Mouse (Mus musculus): ENCODE measurements around the gene Lgals2.
"Not testable (repeated sequence)": the region's sequence is repeated elsewhere in the genome, so short reads cannot be mapped to it uniquely, and the experiment has no call there.

Gene Lgals2

GRCm38 (mm10) chr15:78855303-78855965 is at the start of gene Lgals2:
Gene Lgals2, minus strand, starts transcription at chr15:78855529.
- no peak for DNase-seq (ENCODE audit: low spot score)

DNA sequence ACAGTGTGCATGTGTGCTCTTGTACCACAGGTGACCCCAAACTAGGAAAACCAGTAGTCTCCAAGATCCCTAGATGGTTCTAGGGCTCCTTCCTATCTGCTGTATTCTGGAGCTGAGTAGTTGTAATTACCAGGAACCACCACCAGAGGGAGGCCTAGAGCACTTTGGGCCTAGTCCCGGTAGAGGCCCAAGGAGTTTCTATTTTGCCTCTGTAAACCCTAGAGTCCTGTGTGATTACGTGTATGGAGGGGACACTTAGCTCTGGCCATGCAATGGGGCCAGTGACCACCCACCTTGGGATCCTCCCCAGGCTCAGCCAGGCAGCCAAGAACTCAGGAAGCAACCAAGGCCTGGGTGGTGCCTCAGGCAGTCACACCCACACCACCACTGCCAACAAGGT is 47.9 kb upstream of the Lgals2 start:
- DNase-seq (ENCODE audit: low spot score) = peak; percentile 92

- no peak for DNase-seq (ENCODE audit: low spot score)
These were observed 46.1 kb upstream of the Lgals2 start for GRCm38 (mm10) chr15:78901422-78901789.

DNA sequence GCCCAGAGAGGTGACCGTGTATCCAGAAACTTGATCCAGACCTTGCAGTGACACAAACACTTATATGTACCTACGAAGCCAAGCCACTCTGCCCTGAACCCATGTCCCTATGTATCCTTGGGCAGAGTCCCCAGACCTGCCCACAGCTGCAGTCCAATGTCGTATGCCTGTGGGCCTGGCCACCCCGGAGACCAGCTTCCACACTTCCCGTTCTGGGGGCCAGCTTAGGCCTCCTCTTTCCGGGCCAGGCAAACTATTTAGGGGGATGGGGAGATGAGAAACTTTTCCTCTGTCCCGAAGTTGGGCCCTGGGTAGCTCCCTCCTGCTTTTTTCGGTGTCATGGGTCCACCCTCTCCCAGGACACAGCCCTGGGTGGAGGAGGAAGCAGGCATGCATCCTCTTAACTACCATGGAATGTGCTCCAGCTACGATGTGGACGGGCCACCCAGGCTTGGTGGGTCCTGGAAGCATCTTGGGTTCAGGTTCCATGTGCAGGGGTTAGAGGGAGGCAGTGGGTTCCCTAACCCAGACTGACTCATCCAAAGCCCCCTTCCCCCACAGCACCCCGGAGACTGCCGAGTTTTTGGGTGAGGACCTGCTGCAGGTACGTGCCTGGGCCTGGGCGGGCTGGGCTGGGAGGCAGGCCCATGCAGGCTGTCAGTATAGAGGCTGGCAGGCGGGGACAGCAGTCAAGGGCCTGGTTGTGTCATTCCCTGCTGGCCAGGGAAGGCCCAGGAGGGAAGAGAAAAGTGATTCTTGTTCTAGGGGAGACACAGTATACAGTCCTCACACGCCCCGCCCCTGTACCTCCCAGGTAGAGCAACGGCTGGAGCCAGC is 45.5 kb upstream of the Lgals2 start:
- no peak for DNase-seq (ENCODE audit: low spot score)

DNA sequence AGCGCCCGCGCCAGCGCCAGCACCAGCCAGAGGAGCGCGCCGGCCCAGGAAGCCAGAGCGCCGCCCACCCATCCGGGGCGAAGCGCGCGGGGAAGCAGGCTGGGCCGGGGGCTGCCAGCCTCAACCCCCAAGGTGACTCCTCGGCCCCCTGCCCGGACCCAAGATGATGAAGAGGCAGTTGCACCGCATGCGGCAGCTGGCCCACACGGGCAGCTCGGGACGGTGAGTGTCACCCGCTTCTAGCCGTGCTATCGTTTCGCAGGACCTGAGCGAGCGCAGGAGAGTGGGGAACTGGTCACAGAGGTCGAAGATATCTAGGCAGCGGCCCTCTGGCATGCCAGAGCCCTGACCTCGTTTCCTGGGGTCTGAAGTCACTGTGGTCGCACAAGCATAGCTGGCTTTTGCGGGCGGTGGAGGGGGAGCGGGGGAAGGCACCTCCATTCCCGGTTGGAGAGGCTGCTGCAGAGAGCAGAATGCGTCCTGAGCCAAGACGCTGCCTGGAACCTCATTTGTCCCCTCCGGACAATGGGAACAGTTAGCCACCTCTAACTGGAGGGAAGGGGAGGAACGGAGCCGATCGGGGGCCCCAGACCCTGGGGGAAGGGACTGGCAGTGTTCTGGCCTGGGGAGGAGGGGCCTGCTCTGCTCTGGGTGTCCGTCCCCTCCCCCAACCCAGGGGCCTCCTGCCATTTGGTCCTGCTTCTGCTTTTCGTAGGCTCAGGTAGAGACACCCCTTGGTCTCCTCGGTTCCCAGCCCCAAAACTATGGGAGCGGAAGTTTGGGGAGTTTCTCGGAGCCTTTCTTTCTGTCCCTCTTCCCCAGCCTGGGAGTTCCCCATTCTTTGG is 44.6 kb upstream of the Lgals2 start, which contains the start of gene Sh3bp1:
Gene Sh3bp1, plus strand, starts transcription at position 29 of the 845 bp plus-strand sequence.
- peak; percentile 75 for DNase-seq (ENCODE audit: low spot score)

GRCm38 (mm10) chr15:78899409-78899739 is 44.0 kb upstream of the Lgals2 start, which contains the start of gene Gm49510:
Gene Gm49510, plus strand, starts transcription at chr15:78899667.
- DNase-seq (ENCODE audit: low spot score) = no peak

DNA sequence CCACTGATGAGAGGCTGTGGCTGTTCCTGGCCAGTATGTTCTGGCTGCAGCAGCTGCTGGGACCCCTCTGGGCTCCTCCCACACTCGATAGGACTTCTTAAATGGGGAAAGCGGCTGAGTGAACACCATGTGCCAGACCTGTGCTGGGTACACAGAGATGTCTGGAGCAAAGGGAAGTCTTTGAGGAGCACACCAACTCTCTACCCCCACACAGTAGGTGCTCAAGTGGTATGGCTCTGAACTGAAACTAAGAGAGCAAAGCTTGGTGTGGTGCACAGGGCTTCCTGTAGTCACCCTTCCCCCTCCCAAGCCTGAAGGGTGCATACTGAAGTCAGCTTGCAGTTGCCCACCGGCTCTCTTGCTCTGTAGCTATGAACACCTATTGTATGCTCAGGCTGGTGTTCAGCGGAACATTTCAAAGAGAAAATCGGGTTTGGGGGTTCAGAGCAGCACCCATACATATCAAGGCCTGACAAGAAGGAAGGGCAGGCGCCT is 43.2 kb upstream of the Lgals2 start:
- DNase-seq (ENCODE audit: low spot score) = no peak

- DNase-seq (ENCODE audit: low spot score) = no peak
These were observed 42.2 kb upstream of the Lgals2 start for GRCm38 (mm10) chr15:78897488-78897887.

GRCm38 (mm10) chr15:78896149-78896548 is 40.8 kb upstream of the Lgals2 start:
- DNase-seq (ENCODE audit: low spot score) = peak; percentile 51

DNA sequence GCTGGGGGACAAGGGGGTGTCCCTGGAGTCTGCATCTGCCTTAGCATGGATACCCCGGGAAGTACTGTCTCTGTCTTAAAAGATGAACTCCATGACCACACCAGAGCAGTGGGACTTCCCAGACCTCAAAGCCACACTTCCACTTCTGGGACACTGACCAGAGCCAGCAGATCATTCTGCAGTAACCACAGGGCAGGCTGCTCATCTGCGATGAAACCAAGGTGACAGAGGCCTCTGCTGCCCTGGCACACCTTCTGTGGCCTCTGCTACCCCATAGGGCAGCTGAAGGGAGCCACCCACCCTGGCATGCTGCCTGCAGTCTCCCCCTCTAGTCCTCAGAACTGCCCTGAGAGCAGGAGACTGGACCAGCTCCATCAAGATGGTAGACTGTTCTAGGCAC is 40.4 kb upstream of the Lgals2 start:
- peak; percentile 70 for DNase-seq (ENCODE audit: low spot score)

- DNase-seq (ENCODE audit: low spot score) = no peak
These were observed 39.4 kb upstream of the Lgals2 start for GRCm38 (mm10) chr15:78894726-78895125.

DNA sequence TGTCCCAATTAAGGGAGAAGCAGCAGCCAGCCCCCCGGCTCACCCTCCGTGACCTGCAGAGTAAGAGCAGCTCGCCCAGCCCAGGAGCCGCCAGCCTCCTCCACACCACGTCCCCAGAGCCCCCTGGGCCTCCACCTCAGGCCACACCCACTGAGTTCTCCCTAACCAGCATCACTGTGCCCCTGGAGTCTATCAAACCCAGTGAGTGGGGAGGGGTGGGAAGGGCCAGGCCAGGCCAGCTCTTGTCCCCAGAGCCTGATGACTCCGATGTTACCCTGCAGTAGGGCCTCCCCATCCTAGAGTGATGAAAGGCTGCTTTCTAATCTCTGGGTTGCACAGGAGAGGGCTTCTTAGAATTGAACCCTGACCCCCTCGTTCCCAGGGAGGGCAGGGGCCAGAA is 37.1 kb upstream of the Lgals2 start:
- DNase-seq (ENCODE audit: low spot score) = peak; percentile 68

DNA sequence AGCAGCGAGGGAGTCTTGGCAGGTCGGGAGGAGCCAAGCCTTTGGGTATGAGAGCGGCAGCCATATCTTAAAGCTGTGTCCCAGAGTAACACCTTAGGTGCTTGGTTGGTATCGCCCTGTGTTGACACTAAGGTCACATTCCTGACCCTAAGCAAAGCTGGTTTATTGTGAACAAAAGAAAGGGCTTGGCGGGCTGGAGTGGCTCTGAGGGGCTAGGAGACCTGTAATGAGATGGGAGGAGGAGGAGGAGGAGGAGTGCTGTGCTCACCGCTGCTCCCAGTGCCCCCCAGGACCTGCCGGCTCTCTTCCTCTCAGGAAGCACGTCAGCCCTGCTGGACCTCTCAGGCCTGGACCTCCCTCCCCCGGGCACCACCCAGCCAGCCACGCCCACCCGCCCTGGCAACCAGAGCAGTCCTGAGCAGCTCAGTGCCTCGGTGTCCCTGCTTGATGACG is 34.1 kb upstream of the Lgals2 start:
- DNase-seq (ENCODE audit: low spot score) = peak; percentile 65

DNA sequence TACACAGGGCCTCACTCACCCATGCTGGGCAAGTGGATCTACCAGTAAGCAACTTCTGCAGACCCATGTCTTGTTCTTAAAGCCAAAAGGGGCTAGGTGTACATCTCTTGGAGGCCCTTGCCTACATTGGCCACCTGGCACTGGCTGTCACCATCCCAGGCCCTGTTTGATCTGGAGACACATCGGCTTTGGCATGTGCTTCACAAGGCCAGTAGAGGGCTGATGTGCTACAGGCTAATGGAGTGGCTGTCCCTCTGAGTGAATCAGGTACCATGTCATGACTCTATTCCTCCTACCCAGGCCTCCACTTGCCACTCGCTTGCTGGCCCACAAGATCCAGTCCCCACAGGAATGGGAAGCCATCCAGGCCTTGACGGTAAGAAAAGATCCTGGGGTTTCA is 26.5 kb upstream of the Lgals2 start:
- no peak for DNase-seq (ENCODE audit: low spot score)

- peak; percentile 65 for DNase-seq (ENCODE audit: low spot score)
These were observed 25.1 kb upstream of the Lgals2 start for GRCm38 (mm10) chr15:78880432-78880831.

- DNase-seq (ENCODE audit: low spot score) = not testable (repeated sequence)
These were observed 23.6 kb upstream of the Lgals2 start for GRCm38 (mm10) chr15:78878792-78879516.

- DNase-seq (ENCODE audit: low spot score) = peak; percentile 62
These were observed 22.6 kb upstream of the Lgals2 start for GRCm38 (mm10) chr15:78877810-78878390.

GRCm38 (mm10) chr15:78876991-78877809 is 21.9 kb upstream of the Lgals2 start, which contains the start of gene Gga1:
Gene Gga1, plus strand, starts transcription at chr15:78877190.
- peak; percentile 99 for DNase-seq (ENCODE audit: low spot score)

DNA sequence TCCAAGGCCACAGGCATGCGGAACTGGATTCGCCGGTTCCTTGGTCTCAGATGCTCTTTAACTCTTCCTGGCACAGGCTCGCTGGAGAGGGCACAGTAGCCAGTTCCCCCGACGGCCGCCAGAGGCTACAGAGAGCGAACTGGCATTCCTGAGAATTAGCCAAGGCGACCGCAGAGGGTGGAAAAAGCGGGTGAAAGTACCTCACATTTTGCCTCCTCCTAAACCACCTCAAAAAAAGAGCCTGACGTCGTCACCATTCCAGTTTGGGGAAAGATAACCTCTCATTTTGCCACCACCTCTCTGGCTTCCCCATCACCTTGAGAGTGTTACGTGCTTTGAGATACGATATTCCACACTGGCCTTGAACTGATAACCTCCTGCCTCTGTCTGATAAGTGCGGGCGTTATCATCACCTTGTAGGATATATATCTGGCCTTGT is 20.9 kb upstream of the Lgals2 start:
- peak; percentile 91 for DNase-seq (ENCODE audit: low spot score)

DNA sequence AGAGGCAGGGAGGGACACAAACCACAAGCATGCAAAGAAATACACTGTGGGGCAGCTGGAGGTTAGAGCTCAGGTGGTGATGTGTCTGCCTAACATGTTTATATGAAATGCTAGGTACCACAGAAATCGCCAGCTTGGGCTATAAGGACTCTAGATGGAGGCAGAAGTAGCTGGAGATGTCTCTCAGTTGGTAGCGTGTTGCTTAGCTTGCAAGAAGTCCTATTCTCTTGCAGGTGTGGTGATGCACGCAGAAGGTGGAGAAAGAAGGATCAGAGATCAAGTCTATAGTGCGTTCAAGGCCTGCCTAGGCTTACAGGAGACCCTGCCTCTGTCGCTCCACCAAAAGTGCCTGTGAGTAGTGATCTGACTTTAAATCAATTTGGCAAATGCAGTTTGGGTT is 20.2 kb upstream of the Lgals2 start:
- DNase-seq (ENCODE audit: low spot score) = no peak

Data from MN1 (cell line).